Mouse (Mus musculus) thymus, postnatal 25 days (tissue): ENCODE results near the gene Tmem131.

Experiments used
- DNase-seq: peaks from one replicate; pipeline ENCODE4 v3.0.0; 2022

Tmem131 gene

DNA sequence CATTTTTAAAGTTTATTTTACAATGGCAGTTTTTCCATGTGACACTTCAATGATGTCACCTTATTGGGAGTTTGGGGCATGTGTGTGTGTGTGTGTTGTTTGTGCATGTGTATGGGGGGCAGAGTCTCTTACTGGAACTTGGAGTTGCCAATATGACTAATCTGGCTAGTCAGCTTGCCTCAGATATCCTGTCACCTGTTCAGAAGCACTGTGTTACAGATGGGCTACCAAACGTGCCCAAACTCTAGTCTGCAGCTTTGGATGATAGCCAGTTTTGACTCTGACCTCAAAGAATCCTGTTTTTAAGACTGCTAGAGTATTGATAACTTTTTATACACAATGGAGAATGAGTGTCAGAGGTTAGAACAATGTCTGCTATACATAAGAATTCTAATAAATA lies 64.3 kb downstream of the Tmem131 start:
- DNase-seq: no peak

DNA sequence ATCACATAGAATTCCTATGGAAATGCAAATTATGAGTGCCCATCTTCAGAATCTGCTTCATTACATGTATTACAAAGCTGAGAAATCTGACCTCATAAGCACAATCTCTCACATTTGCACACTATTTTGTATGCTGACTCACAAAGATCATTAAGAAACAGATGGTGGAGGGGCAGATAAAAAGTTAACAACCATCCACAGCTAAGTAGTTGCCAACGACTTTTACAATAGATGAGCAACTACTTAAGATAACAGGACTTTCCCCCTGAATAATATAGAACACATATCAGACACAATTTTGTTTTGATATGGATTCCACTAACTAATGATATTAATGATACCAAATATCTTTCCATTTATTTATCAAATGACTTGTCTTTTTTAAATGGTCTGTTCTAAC lies 66.3 kb downstream of the Tmem131 start:
- no peak for DNase-seq

DNA sequence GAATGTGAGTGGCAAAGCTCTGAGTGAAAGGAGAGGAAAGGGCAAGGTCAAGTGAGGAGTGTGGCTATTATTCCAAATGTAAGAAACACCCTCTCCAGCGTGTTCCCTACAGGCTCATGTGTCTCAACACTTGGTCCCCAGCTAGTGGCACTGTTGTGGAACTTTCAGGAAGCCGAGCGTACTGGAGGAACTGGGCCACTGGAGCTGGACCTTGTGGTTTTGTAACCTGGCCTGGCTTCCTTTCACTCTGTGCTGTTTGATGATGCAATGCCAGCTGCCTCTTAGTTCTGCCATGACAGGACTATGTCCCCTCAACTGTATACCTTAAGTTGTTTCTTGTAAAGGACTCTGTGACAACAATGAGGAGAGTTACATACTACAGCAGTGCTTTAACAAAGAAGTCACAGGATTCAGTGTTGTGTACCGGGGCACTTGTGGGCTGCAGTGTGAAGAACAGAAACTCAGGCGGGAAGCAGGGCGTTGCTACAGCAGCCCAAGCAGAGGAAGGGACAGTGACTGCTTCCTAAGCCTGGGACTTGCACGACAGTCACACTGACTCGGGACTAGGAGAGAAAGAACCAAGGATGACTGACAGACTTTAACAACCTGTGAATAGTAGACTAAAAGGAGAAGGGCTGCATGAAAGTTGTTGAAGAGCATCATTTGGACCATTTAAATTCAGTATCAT lies 68.4 kb downstream of the Tmem131 start:
- DNase-seq: no peak

- DNase-seq: no peak
These were observed 72.2 kb downstream of the Tmem131 start for GRCm38 (mm10) chr1:36871238-36871637.

DNA sequence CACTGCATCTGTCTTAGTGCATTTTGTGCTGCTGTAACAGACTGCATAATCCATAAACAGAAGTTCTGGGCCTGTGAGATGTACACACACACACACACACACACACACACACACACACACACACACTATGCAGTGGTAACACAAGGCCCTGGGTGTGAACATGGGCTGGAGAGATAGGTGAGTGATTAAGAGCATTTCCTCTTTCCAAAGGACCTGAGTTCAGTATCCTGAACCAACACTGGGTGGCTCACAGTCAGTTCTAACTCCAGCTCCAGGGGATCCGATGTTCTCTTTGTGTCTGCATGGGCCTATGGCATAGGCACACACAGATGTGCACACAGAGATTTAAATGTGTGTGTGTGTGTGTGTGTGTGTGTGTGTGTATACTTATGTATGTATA lies 72.9 kb downstream of the Tmem131 start:
- no peak for DNase-seq

GRCm38 (mm10) chr1:36864757-36865156 lies 78.7 kb downstream of the Tmem131 start:
- no peak for DNase-seq

GRCm38 (mm10) chr1:36861775-36862174 lies 81.7 kb downstream of the Tmem131 start:
- no peak for DNase-seq

GRCm38 (mm10) chr1:36860876-36861275 lies 82.6 kb downstream of the Tmem131 start:
- DNase-seq: no peak

DNA sequence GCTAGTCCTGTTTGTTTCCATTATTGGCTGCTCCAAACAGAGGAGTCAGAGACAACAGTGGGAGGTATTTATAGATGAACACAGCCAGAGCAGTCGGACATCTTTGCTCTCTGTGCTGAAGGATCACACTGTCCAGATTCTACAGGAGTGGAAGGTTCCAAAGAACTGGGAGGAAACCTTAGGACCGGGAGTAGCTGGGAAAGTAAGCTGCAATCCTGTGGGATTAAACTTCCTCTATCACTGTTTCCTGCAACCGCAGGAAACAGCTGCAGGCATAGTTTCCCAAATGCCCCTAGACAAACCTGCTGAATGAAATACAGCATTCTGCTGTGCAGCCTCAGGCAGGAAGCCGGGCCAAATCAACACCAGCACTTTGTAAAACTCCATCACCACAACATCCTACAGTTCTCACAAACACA lies 83.0 kb downstream of the Tmem131 start:
- no peak for DNase-seq

- DNase-seq: no peak
These were observed 86.4 kb downstream of the Tmem131 start for GRCm38 (mm10) chr1:36857081-36857480.

DNA sequence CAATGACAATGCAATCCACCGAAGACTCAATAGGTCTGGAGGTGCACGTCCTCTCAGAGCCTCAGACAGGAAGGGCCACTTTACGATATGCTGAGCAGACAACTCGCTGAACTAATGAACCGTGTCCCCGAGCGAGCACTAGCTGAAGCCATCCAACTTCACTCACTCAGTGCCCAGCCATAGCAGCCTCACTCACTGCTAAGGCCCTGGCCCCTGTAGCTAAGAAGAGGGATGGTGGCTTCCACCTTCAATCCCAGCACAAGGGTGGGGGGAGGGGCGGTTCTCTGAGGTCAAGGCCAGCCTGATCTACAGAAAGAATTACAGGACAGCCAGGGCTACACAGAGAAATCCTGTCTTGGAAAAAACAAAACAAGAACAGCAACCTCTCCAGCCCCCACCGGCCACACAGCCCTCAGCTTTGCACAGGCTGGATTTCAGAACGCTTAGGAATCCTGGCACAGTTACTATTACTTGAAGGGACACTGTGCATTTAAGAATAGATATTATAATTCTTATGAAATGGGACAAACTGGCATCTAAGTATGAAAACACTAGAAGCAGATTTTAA lies 89.2 kb downstream of the Tmem131 start:
- DNase-seq: no peak

DNA sequence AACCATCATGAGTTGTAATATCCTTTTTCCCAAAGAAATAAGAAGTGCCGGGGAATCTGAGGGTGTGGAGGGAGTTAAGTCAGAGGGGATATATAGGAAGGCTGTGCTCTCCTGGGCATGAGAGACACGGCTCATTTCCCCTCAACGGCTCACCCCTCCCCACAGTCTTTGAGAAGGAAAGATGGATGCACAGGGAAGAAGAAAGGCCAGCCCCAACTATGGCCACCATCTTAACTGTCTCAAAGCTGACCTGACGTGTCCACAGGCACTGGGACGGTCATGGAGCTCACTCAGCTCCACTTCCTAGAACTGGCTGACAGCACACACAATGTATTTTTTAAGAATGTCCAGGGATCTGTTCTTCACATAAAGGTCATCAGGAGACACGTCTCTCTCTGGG lies 91.4 kb downstream of the Tmem131 start:
- DNase-seq: no peak

GRCm38 (mm10) chr1:36851392-36851791 lies 92.1 kb downstream of the Tmem131 start:
- DNase-seq: no peak

DNA sequence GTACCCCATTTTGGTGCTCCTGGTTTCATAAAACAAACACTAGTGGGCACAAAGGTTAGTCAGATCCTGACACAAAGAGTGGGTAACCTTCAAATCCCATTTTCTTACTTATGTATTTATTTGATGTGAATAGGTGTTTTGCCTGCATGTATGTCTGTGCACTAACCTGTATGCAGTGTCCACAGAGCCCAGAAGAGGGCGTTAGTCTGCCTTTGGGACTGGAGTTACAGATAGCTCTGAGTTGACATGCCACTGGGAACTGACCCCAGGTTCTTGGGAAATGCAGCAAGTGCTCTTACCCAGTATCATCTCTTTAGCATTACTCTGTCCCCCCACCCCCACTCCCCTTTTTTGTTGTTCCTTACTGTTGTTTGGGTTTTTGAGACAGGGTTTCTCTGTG lies 95.4 kb downstream of the Tmem131 start:
- DNase-seq: no peak

- DNase-seq: no peak
These were observed 96.2 kb downstream of the Tmem131 start for GRCm38 (mm10) chr1:36847276-36847675.

- no peak for DNase-seq
These were observed 98.4 kb downstream of the Tmem131 start for GRCm38 (mm10) chr1:36845031-36845430.

DNA sequence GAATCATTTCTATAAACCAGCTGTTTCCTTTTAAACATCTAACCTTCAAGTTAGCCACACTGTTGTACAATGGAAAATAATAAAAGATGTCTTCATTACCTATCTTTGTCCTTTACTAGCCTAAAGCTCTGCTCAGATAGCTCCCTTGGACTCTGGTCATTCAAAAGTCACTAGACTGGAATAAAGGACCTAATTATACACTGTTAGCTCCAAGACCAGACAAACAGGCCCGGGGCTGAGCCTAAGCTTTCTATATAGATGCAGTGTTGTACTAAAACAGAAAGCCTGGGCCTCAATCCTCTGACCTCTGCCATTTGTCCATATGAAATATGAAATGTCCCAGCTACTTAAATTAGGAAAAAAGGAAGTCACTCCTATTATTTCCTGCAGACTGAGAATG lies 101.7 kb downstream of the Tmem131 start:
- no peak for DNase-seq

DNA sequence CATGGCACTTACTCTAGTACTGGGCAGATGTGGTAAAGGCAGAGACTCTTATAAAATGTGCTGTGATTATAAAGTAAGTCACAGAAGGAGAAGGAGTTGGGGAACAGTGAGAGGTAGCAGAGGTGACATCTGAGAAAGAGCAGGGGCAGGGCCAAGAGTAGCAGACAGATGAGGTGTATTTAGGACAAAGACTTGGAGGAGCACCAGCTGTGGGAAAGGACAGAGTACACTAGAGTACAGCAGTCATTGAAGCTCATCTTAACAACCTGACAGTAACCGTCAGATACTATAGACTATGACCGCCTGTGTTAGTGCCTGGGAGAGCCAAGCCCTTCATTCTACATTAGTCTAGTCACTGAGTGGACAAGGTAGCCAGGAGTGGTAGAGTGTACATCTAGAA lies 102.5 kb downstream of the Tmem131 start:
- no peak for DNase-seq

DNA sequence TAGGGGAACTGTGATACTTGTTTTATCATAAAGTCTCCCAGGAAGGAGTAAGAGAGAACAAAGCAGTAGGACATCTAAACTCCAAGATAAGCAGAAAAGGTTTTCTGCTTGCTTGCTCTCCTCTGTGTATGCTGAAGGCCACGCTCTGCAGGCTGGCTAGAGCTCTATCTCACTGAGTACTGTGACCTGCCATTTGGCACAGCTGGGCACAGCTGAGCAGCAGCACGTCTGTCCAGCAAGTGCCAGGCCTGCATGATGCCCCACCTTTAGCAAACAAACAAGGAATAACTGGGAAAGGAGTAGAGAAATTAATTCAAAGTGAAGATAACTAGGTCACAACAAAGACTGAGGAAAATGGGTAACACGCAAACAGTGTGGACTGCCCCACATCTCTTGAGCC lies 103.6 kb downstream of the Tmem131 start:
- no peak for DNase-seq

GRCm38 (mm10) chr1:36836274-36836954 lies 107.1 kb downstream of the Tmem131 start:
- DNase-seq: no peak

DNA sequence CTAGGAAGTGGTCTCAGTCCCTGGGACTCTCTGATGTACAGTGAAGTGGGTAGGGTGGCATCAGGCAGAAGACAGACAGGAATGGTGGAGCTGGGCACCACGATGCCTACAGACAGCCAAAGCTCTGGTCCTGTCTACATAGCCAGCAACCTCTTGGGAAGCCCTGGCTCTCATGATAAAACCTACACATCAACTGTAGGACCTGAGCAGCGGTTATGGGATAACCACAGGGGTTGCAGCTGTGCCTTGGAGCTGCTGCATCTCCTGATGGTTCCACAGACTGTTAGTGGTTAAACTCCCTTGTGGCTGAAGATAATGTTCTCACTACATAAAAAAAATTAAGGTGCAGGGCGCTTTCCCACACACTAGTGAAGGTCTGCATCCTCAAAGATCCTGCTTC lies 107.9 kb downstream of the Tmem131 start:
- DNase-seq: no peak

DNA sequence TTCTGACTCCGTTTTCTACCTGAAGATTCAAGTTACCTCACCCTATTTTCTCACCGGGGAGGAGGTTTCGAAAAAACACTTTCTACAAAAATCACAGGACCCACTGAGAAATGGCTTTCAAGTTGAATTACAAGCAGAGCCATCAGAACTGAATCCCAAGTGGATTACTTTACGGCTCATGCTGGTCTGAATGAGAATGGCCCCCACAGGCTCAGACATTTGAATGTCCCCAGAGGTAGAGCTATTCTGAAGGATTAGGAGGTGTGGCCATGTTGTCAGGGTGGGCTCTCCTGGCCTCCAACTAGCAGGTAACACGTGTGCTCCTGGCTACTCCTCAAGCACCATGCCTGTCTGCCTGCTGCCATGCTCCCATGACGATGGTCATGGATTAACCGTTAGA lies 109.4 kb downstream of the Tmem131 start:
- DNase-seq: no peak

GRCm38 (mm10) chr1:36830913-36831866 lies 112.3 kb downstream of the Tmem131 start:
- peak; percentile 50 for DNase-seq
